Mouse (Mus musculus) embryonic facial prominence, embryonic 11.5 days (tissue): ENCODE measurements around the gene Cfap61. TPM values are rescaled to one million over a fixed set of nuclear protein-coding genes. Genes with fewer than 3 reads are reported as not detected.

Source experiments
- ATAC-seq: fragments of 200-750 bp; cut with Nextera tagmentation; replicated peaks from 2 replicates; pipeline ENCODE4 v1.8.0; 2017; ENCODE audit warnings: low read depth; ENCODE audit not compliant: insufficient number of reproducible peaks, low FRiP score, low TSS enrichment
- DNase-seq: peaks from one replicate; pipeline ENCODE4 v3.0.0-alpha.2; 2015; ENCODE audit warnings: low spot score
- H3K27ac ChIP-seq: fragments of 300-500 bp; sonication (generic); replicated peaks from 2 replicates; pipeline ENCODE4 v1.5.1; 2014; ENCODE audit warnings: mild to moderate bottlenecking, low read depth, low read length, control low read depth
- H3K27me3 ChIP-seq: fragments of 300-500 bp; sonication (generic); 2 replicates; pipeline ENCODE4 v1.6.1; 2014; ENCODE audit warnings: mild to moderate bottlenecking, low read length, moderate library complexity, mixed read lengths; ENCODE audit not compliant: control insufficient read depth, insufficient read depth
- H3K36me3 ChIP-seq: fragments of 300-500 bp; sonication (generic); replicated peaks from 2 replicates; pipeline ENCODE4 v1.6.1; 2014; ENCODE audit warnings: low read depth, mild to moderate bottlenecking, low read length, moderate library complexity, mixed read lengths; ENCODE audit not compliant: control insufficient read depth, insufficient read depth
- H3K4me1 ChIP-seq: fragments of 300-500 bp; sonication (generic); 2 replicates; pipeline ENCODE4 v1.6.1; 2014; ENCODE audit warnings: low read length, mixed read lengths; ENCODE audit not compliant: control insufficient read depth, insufficient read depth
- H3K4me2 ChIP-seq: fragments of 300-500 bp; sonication (generic); 2 replicates; pipeline ENCODE4 v1.6.1; 2014; ENCODE audit warnings: low read depth, mild to moderate bottlenecking, control low read depth, low read length, moderate library complexity
- H3K4me3 ChIP-seq: fragments of 300-500 bp; sonication (generic); 2 replicates; pipeline ENCODE4 v1.5.1; 2014; ENCODE audit warnings: low read depth, low read length, control low read depth
- H3K9ac ChIP-seq: fragments of 300-500 bp; sonication (generic); replicated peaks from 2 replicates; pipeline ENCODE4 v1.6.1; 2014; ENCODE audit warnings: mild to moderate bottlenecking, control low read depth, low read length
- H3K9me3 ChIP-seq: fragments of 300-500 bp; sonication (generic); replicated peaks from 2 replicates; pipeline ENCODE4 v1.6.1; 2016; ENCODE audit warnings: mild to moderate bottlenecking, low read length, inconsistent platforms, mixed read lengths; ENCODE audit not compliant: control insufficient read depth
- WGBS: fragments of 180-500 bp; shearing (Covaris S2); extraction: QIAGEN DNeasy Blood & Tissue Kit; methylation state at CpG from one replicate; pipeline ENCODE4 v1.1.7; 2014; 5-methylcytosine and 5-hydroxymethylcytosine counted together
- polyA plus RNA-seq: library from polyadenylated mRNA; unstranded; fragments of >200 nt; fragmentation: Nextera tagmentation; extraction: Ambion mirVana; gene quantifications from 2 replicates; pipeline ENCODE4 v1.2.1, GENCODE M21; 2014

The Cfap61 gene
- polyA plus RNA-seq, 1 experiment from 2014 or later: 0.38 TPM

DNA sequence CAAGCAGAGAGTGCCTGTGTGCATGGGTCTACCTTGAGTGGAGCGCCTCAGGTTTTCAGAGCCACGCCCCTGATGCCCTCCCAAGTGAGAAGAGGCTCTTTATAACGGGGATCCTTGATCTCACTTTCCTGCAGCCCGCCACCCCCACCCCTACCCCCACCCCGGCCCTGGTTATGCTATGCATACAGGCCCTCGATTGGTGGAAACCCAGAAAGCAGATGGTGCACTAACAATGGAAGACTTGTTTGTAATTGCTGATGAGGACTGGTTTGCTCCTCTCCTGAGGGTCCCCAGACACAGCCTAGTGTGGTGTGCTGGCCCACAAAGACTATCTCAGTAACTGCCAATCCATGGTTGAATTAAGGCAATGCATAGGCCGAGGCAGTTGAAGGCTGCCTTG, 314.4 kb downstream of the Cfap61 start:
- Histone ChIP-seq H3K9me3 (no peaks in the 10 kb centered on the region), H3K9ac (no peak overlapping the region), H3K4me2 (no peak overlapping the region), H3K4me1 (0 out of 2 replicates have a peak, but pooled peaks cover 2% of the 10 kb centered on the region), H3K36me3 (no peaks in the 10 kb centered on the region), H3K27ac (no peak overlapping the region), H3K27me3 (no peaks in the 10 kb centered on the region), H3K4me3 (no peak overlapping the region)
- DNase-seq (no peak), ATAC-seq (peak; percentile 49; the same call in 1 of the 2 replicates)
- 74% methylated on average over 7 of the region's 7 CpGs for WGBS

DNA sequence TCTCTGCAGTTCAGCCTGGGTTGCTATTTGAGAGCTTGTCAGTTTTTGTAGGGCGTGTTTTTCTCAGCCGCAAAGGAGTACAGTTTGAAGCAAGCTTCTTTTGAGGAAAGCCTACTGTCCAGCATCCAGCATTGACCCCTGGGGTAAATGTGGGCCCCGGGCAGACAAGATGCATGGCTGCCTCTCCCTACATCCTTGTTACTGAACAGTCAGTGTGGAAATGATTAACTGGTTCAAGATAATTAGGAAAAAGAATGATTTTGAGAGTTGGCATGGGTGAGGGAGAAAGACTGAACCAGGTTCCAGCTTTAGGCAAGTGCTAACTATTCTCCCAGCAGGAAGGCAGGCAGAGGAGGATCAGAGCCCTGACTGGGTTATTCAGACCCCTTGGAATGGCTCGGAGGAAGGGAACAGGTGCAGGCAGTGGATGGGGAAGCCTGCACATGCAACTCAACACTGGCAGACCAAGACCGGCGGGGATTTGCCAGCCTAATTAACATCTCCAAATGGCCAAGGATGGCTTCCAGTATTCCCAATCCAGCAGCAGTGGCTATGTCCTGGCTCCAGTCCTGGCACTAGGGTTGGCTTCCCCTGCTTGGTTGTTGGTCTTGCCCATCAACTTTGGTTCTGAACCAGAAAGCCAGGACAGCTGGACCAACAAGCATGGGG, 315.8 kb downstream of the Cfap61 start:
- H3K9ac ChIP-seq: no peak overlapping the region
- no peaks in the 10 kb centered on the region for H3K36me3 ChIP-seq
- no peak overlapping the region for H3K27ac ChIP-seq
- H3K4me3 ChIP-seq: no peak overlapping the region
- no peaks in the 10 kb centered on the region for H3K9me3 ChIP-seq
- no peaks in the 10 kb centered on the region for H3K27me3 ChIP-seq
- 0 out of 2 replicates have a peak, but pooled peaks cover 2% of the 10 kb centered on the region for H3K4me1 ChIP-seq
- DNase-seq (no peak), ATAC-seq (no peak)
- no peak overlapping the region for H3K4me2 ChIP-seq
- 83% methylated on average over 6 of the region's 6 CpGs for WGBS

DNA sequence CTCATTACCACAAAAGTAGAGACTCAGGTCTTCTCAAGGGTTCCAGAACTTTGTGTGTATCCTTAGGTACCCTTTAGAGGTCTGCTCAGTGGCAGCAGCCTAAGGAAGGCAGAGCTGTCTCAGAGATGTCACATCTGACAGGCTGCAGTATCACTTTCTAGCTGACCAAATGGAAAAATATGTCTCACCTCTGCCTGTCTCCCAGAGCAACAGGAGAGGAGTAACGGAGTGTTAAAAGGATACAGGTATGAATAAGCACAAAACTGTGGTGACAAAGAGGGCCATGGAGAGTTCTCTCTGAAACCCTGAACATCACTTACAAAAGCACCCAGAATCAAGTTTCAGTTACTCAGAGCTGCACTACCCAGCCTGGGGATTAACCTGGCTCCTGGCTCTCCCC, 319.8 kb downstream of the Cfap61 start:
- no peak overlapping the region for H3K9ac ChIP-seq
- ATAC-seq: no peak
- no peaks in the 10 kb centered on the region for H3K4me1 ChIP-seq
- no peaks in the 10 kb centered on the region for H3K27me3 ChIP-seq
- no peak overlapping the region for H3K4me2 ChIP-seq
- H3K36me3 ChIP-seq: no peaks in the 10 kb centered on the region
- H3K9me3 ChIP-seq: no peaks in the 10 kb centered on the region
- DNase-seq: no peak
- WGBS: 68% methylated on average over 1 of the region's 1 CpGs
- H3K27ac ChIP-seq: no peak overlapping the region
- no peak overlapping the region for H3K4me3 ChIP-seq

- H3K9me3 ChIP-seq: no peaks in the 10 kb centered on the region
- no peak overlapping the region for H3K27ac ChIP-seq
- no peaks in the 10 kb centered on the region for H3K27me3 ChIP-seq
- H3K36me3 ChIP-seq: no peaks in the 10 kb centered on the region
- no peak for ATAC-seq
- no peak overlapping the region for H3K4me2 ChIP-seq
- DNase-seq: no peak
- no peak overlapping the region for H3K9ac ChIP-seq
- H3K4me3 ChIP-seq: no peak overlapping the region
- no peaks in the 10 kb centered on the region for H3K4me1 ChIP-seq
Observed at GRCm38 (mm10) chr2:146255636-146256035, 321.1 kb downstream of the Cfap61 start.

GRCm38 (mm10) chr2:146256321-146256875, 321.8 kb downstream of the Cfap61 start:
- Histone ChIP-seq H3K27ac (no peak overlapping the region), H3K27me3 (no peaks in the 10 kb centered on the region), H3K9ac (no peak overlapping the region), H3K9me3 (no peaks in the 10 kb centered on the region), H3K4me1 (no peaks in the 10 kb centered on the region), H3K4me3 (no peak overlapping the region), H3K4me2 (no peak overlapping the region), H3K36me3 (no peaks in the 10 kb centered on the region)
- WGBS: 57% methylated on average over 3 of the region's 3 CpGs
- DNase-seq (peak; percentile 22), ATAC-seq (no peak)

DNA sequence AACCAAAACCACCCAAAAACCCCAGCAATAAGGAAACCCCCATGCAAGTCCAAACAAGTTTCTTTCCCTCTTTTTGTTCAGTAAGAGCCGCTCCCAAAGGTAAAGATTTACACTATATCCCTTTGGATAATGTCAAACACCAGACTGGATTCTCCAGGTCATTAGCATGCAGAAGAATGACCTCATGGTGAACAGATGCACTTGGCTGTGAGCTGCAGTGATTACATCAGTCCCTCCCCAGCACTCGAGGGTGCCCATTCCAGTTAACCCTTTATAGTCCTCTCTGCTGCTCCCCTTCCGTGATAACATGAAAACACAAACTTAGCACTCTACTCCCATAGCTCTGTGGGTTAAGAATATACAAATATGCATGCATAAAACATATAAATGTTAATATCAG, 322.5 kb downstream of the Cfap61 start:
- Histone ChIP-seq H3K4me2 (no peak overlapping the region), H3K36me3 (no peaks in the 10 kb centered on the region), H3K9me3 (no peaks in the 10 kb centered on the region), H3K9ac (no peak overlapping the region), H3K4me1 (no peaks in the 10 kb centered on the region), H3K27ac (no peak overlapping the region), H3K27me3 (no peaks in the 10 kb centered on the region), H3K4me3 (no peak overlapping the region)
- ATAC-seq: no peak
- 41% methylated on average over 3 of the region's 3 CpGs for WGBS
- DNase-seq: peak; percentile 23

GRCm38 (mm10) chr2:146257609-146258008, 323.0 kb downstream of the Cfap61 start:
- H3K9ac ChIP-seq: no peak overlapping the region
- no peak for DNase-seq
- ATAC-seq: no peak
- H3K27me3 ChIP-seq: no peaks in the 10 kb centered on the region
- no peak overlapping the region for H3K27ac ChIP-seq
- no peak overlapping the region for H3K4me2 ChIP-seq
- no peaks in the 10 kb centered on the region for H3K36me3 ChIP-seq
- no peaks in the 10 kb centered on the region for H3K4me1 ChIP-seq
- H3K4me3 ChIP-seq: no peak overlapping the region
- no peaks in the 10 kb centered on the region for H3K9me3 ChIP-seq
- whole genome bisulfite sequencing: 83% methylated on average over 3 of the region's 3 CpGs

- Histone ChIP-seq H3K9ac (no peak overlapping the region), H3K27ac (no peak overlapping the region), H3K4me1 (no peaks in the 10 kb centered on the region), H3K9me3 (no peaks in the 10 kb centered on the region), H3K4me2 (no peak overlapping the region), H3K36me3 (no peaks in the 10 kb centered on the region), H3K4me3 (no peak overlapping the region), H3K27me3 (no peaks in the 10 kb centered on the region)
- ATAC-seq (no peak), DNase-seq (no peak)
- 33% methylated on average over 10 of the region's 10 CpGs for WGBS
Observed at GRCm38 (mm10) chr2:146258736-146259469, 324.3 kb downstream of the Cfap61 start.
